Mouse (Mus musculus) left cerebral cortex, postnatal 10 days (tissue): ENCODE measurements around the gene Nbas. TPM values are rescaled to one million over a fixed set of nuclear protein-coding genes. Genes with fewer than 3 reads are reported as not detected.
A peak's percentile ranks its signal among the peaks of the same experiment; 100 is the strongest.

Experiments
- DNase-seq, 2 experiments: peaks; one replicate each; pipeline ENCODE4 v3.0.0; 2021 to 2022; ENCODE audit warnings: low spot score in 2 of 2, mixed read lengths in 1 of 2; ENCODE audit errors: extremely low spot score in 1 of 2
- intact Hi-C: fragments of 180-260 bp; cut with DNase I; formaldehyde crosslinking; loops from one replicate; pipeline ENCODE4 v1.15.1; 2025
- total RNA-seq, 2 experiments: library from RNA; stranded (reverse); gene quantifications; 2 replicates each; pipeline ENCODE4 v1.2.3; 2021

The Nbas gene
- total RNA-seq, 2 experiments from 2014 or later: 30.8 to 33.0 TPM

DNA sequence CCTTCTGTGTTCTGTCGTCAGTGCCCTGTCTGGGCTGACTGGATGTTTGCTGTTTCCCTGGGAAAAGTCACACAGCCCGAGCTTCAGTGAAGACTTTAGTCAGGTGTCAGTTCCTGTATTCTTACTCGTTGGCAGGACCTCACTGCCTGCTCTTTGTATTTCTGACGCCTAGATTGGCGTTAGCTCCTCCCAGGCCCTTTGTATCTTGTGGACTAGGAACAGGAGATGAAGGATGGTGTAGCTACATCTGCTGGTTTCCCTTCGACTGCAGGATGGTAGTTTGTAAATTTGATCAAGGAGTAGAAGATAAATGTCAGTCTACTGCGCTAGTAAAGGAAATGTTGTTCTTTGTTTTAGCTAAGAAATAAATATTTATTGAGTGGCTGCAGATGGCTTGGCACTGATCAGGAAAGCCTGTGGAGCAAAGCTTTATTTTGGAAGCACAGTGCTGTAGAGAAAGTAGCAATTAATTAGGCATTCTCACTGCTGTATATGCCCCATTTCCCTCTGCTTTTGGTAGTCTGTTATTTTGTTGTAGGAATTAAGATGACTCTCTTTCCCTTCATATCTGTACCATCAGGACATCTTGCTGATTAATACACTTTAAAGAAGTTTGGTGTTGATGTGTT is 91.4 kb downstream of the Nbas start:
- intact Hi-C loops: no loop called here
- no peak for DNase-seq

DNA sequence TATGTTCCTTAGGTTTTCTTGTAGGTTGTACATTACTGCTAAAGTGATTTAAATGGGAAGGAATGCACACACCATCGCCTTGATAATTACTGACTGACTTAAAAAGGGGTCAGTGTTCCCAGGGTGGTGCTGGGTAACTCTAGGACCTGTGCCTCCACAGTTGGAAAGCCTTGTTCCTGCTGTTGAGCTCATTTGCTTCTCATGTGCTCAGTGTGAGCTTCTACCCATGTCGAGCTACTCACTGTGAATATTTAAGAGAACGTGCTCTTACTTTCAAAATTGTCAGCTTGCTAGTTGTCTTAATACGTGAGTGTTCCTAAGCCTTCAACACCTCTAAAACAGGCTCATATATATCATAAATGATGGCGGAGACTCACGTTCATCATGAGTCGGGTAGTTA is 112.6 kb downstream of the Nbas start:
- DNase-seq: no peak
- intact Hi-C loops: no loop called here

DNA sequence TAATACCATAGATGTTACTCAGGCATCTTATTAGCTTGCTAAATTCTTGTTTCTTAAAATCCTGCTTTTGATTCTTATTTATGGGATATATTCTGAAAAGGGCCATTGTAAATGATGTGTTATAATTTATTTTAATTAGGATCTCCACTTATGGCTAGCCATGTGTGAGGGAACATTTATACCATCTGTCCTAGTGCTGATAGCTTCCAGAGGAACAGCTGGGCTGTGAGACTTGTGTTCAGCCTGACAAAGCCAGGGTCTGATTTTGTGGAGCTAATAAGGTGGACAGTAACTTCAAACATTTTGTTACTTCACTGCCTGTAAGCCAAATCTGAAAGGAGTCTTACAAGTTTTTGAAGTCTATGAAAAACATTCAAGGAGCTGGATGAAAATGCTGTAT is 113.1 kb downstream of the Nbas start:
- no peak for DNase-seq
- intact Hi-C loops: no loop called here

DNA sequence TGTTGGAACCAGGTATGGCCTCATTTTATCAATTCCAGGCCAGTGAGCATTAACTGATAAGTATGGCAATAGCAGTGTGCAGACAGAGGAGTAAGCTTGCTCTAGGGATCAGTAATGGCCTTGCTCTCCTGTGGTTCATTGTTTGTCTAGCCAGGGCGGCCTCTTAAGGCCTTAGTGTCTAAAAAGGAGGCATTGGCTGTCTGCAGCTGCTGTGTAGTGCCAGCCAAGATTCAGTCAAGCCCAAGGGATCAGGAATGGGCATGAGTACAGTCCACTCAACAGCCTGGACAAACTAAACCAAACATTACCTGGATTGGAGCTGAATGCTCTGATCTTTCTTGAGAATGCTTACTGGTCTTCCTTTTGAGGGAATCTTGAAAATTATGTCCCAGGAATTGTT is 120.7 kb downstream of the Nbas start:
- intact Hi-C loops: no loop called here

DNA sequence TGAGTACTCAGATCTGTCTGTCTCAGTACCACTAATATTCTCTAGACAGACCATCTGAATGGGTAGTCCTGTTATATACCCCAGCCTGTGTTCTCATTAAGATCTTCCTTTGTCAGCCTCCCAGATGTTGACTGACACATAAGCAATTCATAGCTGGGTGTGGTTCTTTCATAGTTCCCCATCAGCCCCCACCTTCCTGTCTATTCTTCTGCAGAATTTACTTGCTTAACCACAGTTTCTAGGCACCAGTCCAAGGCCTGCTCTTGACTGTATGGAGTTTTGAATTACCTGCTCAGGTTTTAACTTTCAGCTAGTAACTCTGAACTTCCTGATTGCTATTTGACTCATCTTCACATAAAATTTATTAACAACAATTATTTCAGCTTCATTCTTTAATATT is 141.3 kb downstream of the Nbas start:
- DNase-seq: no peak
- intact Hi-C loops: no loop called here

More for the DNA sequence above, 120.7 kb downstream of the Nbas start:
- DNase-seq: no peak

DNA sequence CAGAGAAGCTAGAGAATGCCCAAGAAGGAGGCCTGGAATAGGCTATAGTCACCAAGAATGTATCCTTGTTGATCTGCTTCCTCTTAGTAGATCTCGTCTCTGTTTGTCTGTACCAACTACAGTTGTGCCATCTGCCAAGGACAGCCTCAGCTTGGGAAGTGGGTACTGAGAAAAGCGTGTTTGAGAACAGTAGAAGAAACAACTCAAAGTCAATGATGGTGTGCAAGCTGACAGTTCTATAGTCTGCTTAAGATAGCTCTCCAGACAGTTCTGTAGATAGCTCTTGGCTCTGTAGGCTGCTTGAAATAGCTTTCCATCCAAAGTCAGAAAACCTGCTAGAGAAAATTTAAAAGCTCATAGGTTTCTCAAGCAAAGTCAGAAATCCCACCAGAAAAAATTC is 149.7 kb downstream of the Nbas start:
- peak in 1 of 2 experiments; percentile 32 for DNase-seq
- intact Hi-C loops: no loop called here

DNA sequence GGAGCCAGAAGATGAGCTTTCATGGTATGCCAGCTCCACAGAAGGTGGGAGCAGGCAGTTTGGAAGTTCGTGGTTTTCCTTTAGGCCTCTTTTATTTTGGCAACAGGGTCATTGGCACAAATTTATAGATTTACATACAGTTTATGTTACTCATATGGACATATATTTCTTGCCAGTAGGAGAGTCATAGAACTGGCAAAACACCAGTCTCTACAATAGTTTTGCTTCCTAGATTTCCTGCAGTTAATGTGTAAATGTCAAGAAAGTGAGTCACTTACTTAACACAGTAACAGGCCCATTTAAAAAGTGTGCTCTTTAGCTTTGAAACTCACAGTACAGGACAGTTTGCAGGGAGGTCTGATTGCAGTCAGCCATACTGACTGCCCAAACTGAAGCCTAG is 161.3 kb downstream of the Nbas start:
- no peak for DNase-seq
- intact Hi-C loops: no loop called here

DNA sequence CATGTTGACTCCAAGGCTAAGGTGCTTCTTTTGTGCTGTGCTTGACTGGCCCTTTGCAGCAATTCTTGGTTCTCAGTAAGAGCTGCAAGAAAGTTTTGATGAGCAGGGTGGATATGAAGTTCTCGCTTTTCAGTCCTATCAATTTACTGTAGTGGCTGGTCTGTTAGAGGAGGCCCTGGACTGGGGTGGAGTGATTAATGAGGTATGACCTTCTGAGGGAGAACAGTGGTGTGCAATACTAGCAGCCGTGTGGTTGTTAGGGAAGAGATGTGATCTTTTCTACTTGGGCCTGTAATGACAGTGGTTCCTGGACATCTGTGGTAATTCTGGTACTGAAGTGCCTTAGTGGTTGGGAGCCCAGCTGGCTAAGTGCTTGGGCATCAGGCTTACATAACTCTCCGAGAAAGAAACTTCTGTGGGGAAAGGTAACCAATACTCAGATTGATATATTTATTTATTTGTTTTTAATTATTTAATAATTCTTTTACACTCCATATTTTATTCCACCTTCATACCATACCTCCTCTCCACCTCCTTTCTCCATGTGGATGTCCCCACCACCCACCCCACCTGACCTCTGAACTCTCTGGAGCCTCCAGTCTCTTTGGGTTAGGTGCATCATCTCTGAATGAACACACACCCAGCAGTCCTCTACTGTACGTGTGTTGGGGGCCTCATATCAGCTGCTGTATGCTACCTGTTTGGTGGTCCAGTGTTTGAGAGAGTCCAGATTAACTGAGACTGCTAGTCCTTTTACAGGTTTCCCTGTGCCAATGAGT is 175.9 kb downstream of the Nbas start:
- DNase-seq: no peak
- intact Hi-C loops: no loop called here

DNA sequence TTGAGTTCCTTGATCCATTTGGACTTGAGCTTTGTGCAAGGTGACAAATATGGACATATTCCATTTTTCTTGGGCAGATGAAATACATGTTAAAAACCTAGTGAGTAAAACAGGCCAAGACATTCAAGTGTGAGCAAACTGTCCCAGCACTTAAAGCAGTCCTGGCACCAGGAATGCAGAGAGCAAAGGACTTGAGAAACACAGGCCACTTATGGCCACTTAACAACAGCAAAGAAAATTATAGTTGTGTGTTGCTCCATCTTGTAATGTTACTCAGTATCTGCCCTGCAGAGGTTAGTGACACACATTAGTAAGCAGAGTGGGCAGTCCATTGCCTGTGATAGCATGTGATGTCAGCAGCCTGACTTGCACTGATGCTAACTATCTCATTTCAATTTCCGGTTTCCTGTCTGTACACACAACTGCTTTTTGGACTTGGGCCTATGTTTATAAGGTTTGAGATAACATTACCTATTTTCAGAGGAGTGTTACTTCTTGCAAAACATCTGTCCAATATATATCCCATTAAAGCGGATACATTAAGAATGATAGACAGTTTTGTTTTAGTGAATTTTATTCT is 176.6 kb downstream of the Nbas start:
- no peak for DNase-seq
- intact Hi-C loops: no loop called here

DNA sequence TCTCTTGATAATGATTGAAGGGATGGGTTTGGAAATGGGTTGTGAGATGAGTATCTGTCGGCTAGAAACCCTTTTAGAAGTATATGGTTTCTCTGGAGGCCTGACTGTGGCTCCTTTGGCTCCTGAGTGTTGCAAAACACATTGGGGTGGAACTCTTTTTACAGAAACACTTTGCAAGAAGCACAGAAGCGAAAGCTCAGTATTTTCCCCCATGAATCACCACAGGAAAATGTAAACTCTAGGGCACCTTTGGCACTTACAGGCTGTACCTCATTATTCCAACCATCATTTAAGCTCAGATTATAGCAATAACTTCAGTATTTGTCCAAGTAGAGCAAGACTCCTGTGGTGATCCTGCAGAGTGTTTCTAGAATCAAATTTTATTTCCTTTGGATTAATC is 180.0 kb downstream of the Nbas start:
- no peak for DNase-seq

DNA sequence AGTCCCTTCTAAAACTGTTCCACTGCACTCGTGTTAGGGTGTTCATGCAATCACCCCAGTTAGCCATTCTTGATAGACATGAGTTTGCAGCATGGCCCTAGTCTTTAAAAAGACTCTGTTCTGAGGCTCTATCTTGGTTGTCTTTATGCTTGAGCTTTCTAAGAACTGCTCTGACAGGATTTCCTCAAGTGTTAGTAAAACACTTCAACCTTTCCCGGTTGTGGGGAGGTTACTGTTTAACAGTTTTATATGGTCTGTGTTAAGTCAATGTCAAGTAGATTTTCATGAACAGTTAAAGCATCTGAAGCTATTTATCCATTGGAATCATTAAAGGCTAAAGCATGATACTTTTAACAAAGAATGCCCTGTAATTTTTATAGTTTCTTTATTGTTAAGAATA is 183.1 kb downstream of the Nbas start:
- intact Hi-C loops: no loop called here
- no peak for DNase-seq

More for the DNA sequence above, 180.0 kb downstream of the Nbas start:
- intact Hi-C loops: no loop called here

DNA sequence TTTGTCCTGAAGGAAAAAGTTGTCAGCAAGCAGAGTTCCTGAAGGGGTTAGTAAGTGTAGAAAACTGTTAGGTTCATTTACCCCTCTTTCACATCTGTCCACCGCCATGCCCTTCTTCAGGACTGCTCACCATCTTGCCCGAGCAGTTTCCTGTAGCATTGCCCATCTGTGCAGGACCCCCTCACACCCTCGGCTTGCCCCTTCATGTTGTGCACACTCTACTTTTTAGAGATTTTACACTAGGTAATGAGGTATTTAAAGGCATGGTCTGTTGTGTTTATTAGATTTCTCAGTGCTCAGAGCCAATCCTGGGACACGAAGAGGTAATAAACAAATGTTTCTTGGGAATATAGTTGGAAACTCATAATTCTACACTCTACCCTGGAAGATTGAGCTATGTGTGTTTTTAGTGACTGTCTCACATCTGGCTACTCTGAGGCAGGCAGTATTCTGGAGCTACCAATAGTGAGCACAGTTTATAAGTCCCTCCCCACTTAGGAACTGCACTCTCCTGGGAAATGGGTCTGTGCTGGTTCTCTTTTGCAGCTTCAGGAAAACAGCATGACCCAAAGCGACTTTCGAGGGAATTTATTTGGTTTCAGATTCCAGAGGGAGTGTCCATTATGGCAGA is 191.4 kb downstream of the Nbas start:
- intact Hi-C loops: no loop called here
- DNase-seq: no peak

DNA sequence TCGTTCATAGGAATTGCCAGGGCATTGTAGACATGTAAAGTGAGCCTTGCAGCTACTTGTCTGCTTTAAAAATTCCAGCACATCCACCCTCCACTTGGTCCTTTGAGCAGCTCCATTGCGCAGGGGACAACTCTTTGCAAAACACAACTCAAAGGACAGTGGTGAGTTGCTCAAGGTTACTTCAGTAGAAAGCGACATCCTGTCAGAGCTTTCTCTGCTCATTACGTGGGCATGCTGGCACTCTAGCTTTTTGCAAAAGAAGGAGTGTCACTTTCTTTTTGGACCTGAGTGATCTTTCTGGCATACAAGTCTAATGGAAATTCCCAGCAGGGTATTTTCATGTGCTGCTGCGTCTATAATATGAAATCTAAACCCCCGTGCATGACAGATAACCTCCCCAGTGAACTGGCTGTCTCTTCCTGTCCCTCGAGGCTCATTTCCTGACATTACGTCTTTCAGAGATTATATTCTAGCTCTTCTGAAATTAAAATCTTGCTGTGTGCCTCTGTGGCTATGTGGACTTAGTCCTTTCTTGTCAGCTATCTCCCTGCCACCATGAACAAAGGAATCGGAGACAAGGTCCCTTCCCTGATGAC is 192.7 kb downstream of the Nbas start:
- intact Hi-C loops: no loop called here

DNA sequence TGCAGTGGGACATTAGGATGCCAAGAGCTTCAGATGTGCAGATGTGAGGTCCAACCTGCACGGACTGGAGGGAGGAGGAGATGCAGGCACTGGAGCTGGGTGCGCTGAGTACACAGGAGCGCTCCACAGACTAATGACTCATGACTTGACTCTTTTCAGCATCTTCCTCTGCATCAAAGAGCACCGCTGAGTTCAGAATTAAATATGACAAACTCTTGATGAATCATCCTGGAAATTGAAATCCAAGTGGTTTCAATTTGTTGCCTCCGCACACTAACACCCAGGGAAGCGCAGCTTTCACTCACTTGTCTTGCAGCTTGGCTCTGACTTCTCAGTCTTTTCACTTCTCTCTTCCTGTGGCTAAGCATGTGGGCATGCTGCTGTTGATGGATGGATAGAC is 193.5 kb downstream of the Nbas start:
- no peak for DNase-seq
- intact Hi-C loops: no loop called here

More for the DNA sequence above, 192.7 kb downstream of the Nbas start:
- no peak for DNase-seq

DNA sequence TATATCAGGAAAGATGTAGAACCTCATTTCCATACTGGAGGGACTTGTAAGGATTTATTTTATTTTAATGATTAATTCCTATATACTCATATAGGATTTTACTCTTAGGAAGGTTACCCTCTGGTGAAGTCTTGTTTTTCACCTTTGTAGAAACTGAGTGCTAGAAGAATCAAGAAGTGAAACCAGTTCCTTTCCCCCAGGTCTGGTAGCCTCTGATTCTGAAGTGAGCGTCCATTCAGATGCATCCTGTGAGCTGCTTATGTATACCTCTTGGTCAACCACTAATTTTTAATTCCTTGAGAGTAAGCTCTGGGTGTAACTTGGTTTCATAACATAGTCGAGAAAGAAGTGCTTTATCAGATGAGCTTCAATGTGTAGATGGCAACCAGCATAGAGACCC is 196.6 kb downstream of the Nbas start:
- no peak for DNase-seq
- intact Hi-C loops: no loop called here

DNA sequence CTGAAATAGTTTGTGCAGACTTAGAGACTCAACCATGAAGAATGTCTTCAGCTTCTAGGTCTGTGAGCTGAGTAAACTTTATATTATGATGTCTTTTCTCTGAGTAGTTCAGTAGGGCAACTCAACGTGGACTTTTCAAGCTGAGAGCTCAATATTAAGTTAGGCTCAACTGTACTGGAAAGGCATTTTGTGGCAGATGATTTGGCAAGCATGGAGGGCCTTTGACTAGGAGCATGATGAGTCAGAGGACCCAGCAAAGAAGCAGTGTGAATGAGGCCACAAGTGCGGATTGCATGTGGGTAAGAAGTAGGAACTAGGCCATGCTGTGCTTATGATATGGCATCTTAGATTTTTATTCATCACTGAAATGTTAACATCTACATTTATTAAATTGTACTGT is 205.9 kb downstream of the Nbas start:
- intact Hi-C loops: no loop called here
- no peak for DNase-seq

DNA sequence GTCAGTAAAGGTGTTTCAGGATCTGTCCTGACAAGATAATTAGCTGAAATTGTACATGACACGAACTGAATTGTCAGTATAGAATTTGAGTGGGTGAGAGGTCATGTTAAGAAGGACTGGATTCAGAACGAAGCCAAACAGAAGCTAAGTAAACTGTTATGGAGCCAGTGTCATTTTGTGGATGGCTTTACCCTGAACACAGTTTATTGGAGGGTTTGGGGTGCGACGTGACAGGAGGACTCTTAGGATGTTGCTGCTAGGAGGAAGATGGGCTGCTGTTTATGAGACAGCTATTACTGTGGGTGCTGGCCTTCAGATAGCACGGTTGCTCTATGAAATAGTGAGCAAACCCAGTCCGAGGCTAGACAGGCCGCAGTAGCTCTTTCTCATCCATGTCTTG is 210.2 kb downstream of the Nbas start:
- intact Hi-C loops: no loop called here

DNA sequence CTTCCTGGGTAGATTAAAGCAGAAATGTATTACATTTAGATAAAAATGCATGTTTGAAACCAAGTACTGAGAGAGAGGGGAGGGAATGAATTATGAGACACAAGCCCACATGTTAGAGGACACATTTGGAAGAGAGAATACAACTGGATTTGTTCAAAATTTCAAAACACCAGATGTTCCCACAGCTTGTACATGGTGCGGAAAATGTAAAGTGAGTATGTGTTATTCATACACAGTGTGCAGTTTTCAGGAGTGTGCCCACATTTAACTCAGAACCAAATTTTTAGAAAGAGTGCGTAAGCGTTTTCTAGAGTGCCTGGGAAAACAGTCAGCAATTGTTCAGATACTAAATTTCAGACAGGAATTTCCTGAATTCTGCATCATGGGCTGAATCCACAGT is 217.3 kb downstream of the Nbas start:
- DNase-seq: no peak
- intact Hi-C loops: no loop called here

More for the DNA sequence above, 210.2 kb downstream of the Nbas start:
- DNase-seq: no peak

DNA sequence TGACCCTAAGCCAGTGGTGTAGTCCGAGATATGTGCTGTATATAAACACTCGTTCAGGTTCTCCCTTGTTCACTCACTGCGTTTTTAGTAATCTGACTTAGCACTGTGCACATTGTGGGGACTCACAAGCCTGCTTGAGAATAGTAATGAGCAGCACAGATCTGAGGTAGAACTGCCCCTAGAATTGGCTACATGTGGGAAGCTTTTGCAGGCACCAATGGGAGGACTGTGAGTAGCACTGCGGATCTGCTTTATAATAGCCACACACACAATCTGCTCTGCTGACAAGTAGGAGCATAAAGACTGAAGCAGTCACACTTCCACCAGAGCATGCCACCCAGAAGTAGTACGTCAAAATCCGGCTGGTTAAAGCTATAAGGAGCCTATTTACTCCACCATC is 228.3 kb downstream of the Nbas start:
- DNase-seq: no peak
- intact Hi-C loops: no loop called here
